Mouse (Mus musculus): ENCODE results near the gene Lenep.

Gene Lenep

GRCm38 (mm10) chr3:89391663-89392511 is 10.7 kb downstream of the Lenep start:
- peak; percentile 57 for DNase-seq (ENCODE audit: low spot score)

- DNase-seq (ENCODE audit: low spot score) = peak; percentile 39
Observed at GRCm38 (mm10) chr3:89390699-89391662, 11.6 kb downstream of the Lenep start.

GRCm38 (mm10) chr3:89390111-89390515 is 12.5 kb downstream of the Lenep start:
- no peak for DNase-seq (ENCODE audit: low spot score)

GRCm38 (mm10) chr3:89388901-89389740 is 13.5 kb downstream of the Lenep start:
- no peak for DNase-seq (ENCODE audit: low spot score)

- DNase-seq (ENCODE audit: low spot score) = no peak
Observed at GRCm38 (mm10) chr3:89388134-89388881, 14.3 kb downstream of the Lenep start.

GRCm38 (mm10) chr3:89387632-89388031 is 15.0 kb downstream of the Lenep start:
- DNase-seq (ENCODE audit: low spot score) = peak; percentile 38

GRCm38 (mm10) chr3:89386438-89387420 is 15.9 kb downstream of the Lenep start:
- no peak for DNase-seq (ENCODE audit: low spot score)

- no peak for DNase-seq (ENCODE audit: low spot score)
Observed at GRCm38 (mm10) chr3:89385451-89385850, 17.1 kb downstream of the Lenep start.

- peak; percentile 62 for DNase-seq (ENCODE audit: low spot score)
Observed at GRCm38 (mm10) chr3:89384331-89385076, 18.1 kb downstream of the Lenep start.

GRCm38 (mm10) chr3:89383651-89384255 is 18.8 kb downstream of the Lenep start:
- no peak for DNase-seq (ENCODE audit: low spot score)

- DNase-seq (ENCODE audit: low spot score) = no peak
Observed at GRCm38 (mm10) chr3:89382950-89383349, 19.6 kb downstream of the Lenep start.

- DNase-seq (ENCODE audit: low spot score) = no peak
Observed at GRCm38 (mm10) chr3:89382033-89382882, 20.3 kb downstream of the Lenep start.

- no peak for DNase-seq (ENCODE audit: low spot score)
Observed at GRCm38 (mm10) chr3:89381233-89381632, 21.4 kb downstream of the Lenep start.

GRCm38 (mm10) chr3:89380711-89381110 is 21.9 kb downstream of the Lenep start:
- DNase-seq (ENCODE audit: low spot score) = no peak

GRCm38 (mm10) chr3:89380291-89380690 is 22.3 kb downstream of the Lenep start:
- no peak for DNase-seq (ENCODE audit: low spot score)

GRCm38 (mm10) chr3:89379388-89380131 is 23.0 kb downstream of the Lenep start:
- DNase-seq (ENCODE audit: low spot score) = no peak
